Mouse (Mus musculus): ENCODE measurements around the gene Akap3.
A peak's percentile ranks its signal among the peaks of the same experiment; 100 is the strongest.

The Akap3 gene

DNA sequence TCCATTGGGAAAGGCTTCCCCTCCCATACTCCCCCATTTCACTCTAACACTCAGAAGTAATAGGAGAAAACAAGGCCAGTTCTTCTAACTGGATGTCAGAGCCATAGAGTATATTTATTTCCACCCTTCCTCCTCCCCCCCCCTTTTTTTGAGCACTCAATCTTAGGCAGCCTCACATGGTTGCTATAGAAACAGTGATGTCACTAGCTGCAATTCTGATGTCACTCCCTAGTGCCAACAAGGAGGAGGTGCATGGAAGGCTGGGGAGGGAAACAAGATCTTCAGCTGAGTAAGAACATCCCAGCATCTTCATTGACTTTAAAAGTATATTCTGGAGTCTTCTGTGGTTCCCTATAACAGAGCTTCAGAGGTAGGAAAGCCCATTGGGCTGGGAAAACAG lies at the start of gene Akap3:
Gene Akap3 (plus strand): TSS at position 218 of the 400 bp plus-strand sequence.
- no peak for DNase-seq (ENCODE audit: low read depth)

- peak; percentile 16 for DNase-seq (ENCODE audit: low read depth)
Observed at GRCm38 (mm10) chr6:126806783-126807182, 46.1 kb upstream of the Akap3 start.

DNA sequence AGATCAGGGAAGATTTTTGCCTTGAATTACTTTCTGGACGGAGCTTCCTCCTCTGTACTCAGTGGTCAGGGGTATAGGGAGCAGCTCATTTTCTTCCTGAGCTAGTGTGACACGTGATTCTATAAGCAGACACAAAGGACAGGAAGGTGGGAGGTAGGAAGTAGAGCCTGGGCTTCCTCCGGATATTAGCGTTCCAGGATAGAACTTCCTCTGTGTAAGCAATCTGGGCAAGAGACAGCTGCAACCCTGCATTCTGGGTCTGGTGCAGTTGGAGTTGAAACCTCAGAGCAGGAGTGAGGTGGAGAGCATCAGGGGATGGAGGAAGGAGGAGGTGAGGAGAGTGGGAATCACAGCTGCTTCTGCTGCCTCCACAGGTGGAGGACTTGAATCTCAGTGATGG lies 44.8 kb upstream of the Akap3 start:
- DNase-seq (ENCODE audit: low read depth): no peak

DNA sequence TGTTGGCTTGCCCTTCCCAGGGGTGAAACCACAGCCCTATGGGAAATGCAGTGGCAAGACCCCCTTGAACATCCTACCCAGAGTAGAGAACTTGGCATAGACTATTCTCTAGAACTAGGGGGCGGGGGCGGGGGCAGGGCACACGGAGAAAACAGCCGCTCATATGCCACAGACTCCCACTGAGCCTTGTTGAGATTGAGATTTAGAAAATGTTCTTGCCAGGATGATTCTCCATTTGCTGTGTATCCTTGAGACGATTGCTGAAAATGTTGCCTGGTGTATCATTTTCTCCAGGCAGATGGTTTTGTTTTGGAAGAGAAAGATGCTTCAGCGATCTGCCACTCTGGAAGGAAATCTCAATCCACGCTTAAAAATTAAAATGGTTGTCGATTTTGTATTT lies 44.3 kb upstream of the Akap3 start:
- no peak for DNase-seq (ENCODE audit: low read depth)

- DNase-seq (ENCODE audit: low read depth): no peak
Observed at GRCm38 (mm10) chr6:126811481-126811880, 41.4 kb upstream of the Akap3 start.

DNA sequence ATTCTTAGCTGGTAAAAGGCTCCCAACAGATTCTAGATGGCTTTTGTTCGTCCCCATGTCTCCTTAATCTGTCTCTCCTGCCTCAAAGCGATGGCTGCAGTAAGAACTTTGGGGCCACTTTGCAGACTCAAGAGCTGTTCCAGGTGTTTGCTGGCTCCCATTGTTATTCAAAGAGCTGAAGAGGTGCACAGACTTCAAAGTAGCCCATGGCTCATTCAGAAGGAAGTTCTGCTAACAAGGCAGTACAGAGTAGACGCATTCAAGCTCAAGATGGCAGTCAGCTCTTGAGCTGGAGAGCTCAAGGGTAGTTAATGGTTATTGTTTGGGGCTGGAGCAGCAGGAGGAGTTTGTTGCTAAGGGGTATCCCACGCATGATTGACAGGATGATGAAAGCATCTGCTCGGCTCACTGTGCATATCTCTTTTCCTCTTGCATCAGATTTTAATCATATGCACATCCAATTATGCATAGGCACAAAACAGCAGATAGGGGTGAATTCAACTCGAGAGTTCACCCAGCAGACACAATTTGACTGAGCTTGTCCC lies 37.6 kb upstream of the Akap3 start:
- DNase-seq (ENCODE audit: low read depth): no peak

- DNase-seq (ENCODE audit: low read depth): no peak
Observed at GRCm38 (mm10) chr6:126816338-126816737, 36.6 kb upstream of the Akap3 start.

DNA sequence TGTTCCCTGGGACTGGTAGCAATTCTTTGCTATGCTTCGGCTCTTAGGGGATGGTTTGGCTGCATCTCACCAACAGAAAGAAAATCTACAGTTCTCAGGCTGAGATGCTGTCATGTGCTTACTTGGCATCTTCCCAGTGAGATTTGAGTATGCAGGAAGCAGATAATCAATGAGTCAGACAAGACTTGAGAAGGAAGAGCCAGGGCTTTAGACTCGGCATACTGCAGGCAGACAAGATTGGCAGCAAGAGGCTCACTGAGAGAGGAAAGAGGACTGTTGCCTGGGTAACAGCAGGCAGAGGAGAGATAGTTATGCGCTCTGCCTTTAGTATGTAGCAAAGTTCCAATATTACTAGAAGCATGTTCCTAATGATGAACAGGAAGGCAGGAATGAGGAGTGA lies 29.8 kb upstream of the Akap3 start:
- DNase-seq (ENCODE audit: low read depth): no peak

DNA sequence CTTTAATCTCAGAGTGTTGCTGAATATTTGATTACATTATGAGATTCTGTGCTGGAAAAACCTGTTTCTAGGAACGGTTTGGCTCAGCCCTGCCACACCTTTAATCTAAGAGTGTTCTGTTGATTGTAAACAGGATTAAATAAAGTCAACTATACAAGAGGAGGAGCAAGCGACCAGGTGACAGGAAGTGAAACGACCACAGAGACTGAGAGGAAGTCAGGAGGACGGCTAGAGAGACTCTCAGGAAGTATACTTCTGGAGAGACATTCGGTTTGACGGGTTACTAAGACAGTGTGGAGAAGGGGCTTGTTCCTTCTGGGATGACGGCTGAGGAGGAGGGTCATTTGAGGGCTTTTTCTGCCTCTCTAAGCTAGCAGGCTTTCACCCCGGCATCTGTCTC lies 16.3 kb upstream of the Akap3 start:
- no peak for DNase-seq (ENCODE audit: low read depth)

- peak; percentile 92 for DNase-seq (ENCODE audit: low read depth)
Observed at GRCm38 (mm10) chr6:126848712-126849704, 3.9 kb upstream of the Akap3 start, which contains the start of gene Ndufa9. Ndufa9 (minus strand) TSS chr6:126849136.

GRCm38 (mm10) chr6:126877118-126877517 lies 24.2 kb downstream of the Akap3 start:
- DNase-seq (ENCODE audit: low read depth): no peak

- DNase-seq (ENCODE audit: low read depth): no peak
Observed at GRCm38 (mm10) chr6:126907378-126907777, 54.5 kb downstream of the Akap3 start.

- DNase-seq (ENCODE audit: low read depth): no peak
Observed at GRCm38 (mm10) chr6:126907876-126908275, 55.0 kb downstream of the Akap3 start.

- DNase-seq (ENCODE audit: low read depth): no peak
Observed at GRCm38 (mm10) chr6:126910727-126911126, 57.8 kb downstream of the Akap3 start.

DNA sequence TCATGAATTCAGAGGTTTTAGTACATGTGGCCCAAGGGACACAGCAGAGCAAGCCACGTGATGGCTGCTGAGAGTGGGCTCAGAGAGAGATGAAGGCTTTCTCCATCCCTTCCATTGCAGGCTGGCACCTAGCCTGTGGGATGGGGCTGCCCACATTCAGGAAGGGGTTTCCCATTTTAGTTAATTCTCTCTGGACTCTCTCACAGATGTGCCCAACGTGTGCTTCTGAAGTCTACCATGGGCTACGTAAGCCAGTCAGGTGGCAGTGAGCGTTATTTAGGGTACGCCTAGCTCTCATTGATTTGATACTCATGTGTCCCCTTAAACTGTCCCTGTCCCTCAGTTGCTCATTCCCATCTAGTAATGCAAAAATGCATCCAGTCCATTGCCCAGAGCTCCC lies 62.0 kb downstream of the Akap3 start:
- DNase-seq (ENCODE audit: low read depth): no peak

GRCm38 (mm10) chr6:126921111-126921881 lies 68.4 kb downstream of the Akap3 start, which contains the start of gene Dyrk4:
Dyrk4 (minus strand) TSS chr6:126921839.
- DNase-seq (ENCODE audit: low read depth): no peak
